Mouse (Mus musculus) limb, embryonic 10.5 days (tissue): ENCODE results near the gene Obsl1. TPM values are rescaled to one million over a fixed set of nuclear protein-coding genes. Genes with fewer than 3 reads are reported as not detected.

Experiments
- DNase-seq: peaks from one replicate; pipeline ENCODE4 v3.0.0-alpha.2; 2017; ENCODE audit warnings: low spot score
- H3K27ac ChIP-seq: fragments of 300-500 bp; sonication (generic); 2 replicates; pipeline ENCODE4 v1.5.1; 2016; ENCODE audit warnings: mild to moderate bottlenecking
- H3K27me3 ChIP-seq: fragments of 300-500 bp; sonication (generic); 2 replicates; pipeline ENCODE4 v1.6.1; 2016; ENCODE audit warnings: low read depth, mild to moderate bottlenecking; ENCODE audit not compliant: poor library complexity, severe bottlenecking
- H3K36me3 ChIP-seq: fragments of 300-500 bp; sonication (generic); 2 replicates; pipeline ENCODE4 v1.6.1; 2016; ENCODE audit warnings: mild to moderate bottlenecking, moderate library complexity
- H3K4me1 ChIP-seq: fragments of 300-500 bp; sonication (generic); 2 replicates; pipeline ENCODE4 v1.6.1; 2016
- H3K4me3 ChIP-seq: fragments of 300-500 bp; sonication (generic); 2 replicates; pipeline ENCODE4 v1.5.1; 2016; ENCODE audit warnings: mild to moderate bottlenecking, moderate library complexity
- H3K9me3 ChIP-seq: fragments of 300-500 bp; sonication (generic); replicated peaks from 2 replicates; pipeline ENCODE4 v1.6.1; 2016; ENCODE audit warnings: mild to moderate bottlenecking
- WGBS: fragments of 180-500 bp; shearing (Covaris S2); methylation state at CpG from one replicate; pipeline ENCODE4 v1.1.7; 2016; 5-methylcytosine and 5-hydroxymethylcytosine counted together
- polyA plus RNA-seq: library from polyadenylated mRNA; unstranded; fragments of >200 nt; fragmentation: Nextera tagmentation; extraction: Ambion mirVana; gene quantifications from 2 replicates; pipeline ENCODE4 v1.2.1, GENCODE M21; 2016

The Obsl1 gene
- polyA plus RNA-seq, 1 experiment from 2014 or later: 75.5 TPM

- WGBS: 13% methylated on average over 35 of the region's 35 CpGs
- DNase-seq: peak; percentile 93
- peaks cover 69% of the 10 kb centered on the region for H3K27me3 ChIP-seq
Measured at GRCm38 (mm10) chr1:75477264-75477965, 28.8 kb downstream of the Obsl1 start.

DNA sequence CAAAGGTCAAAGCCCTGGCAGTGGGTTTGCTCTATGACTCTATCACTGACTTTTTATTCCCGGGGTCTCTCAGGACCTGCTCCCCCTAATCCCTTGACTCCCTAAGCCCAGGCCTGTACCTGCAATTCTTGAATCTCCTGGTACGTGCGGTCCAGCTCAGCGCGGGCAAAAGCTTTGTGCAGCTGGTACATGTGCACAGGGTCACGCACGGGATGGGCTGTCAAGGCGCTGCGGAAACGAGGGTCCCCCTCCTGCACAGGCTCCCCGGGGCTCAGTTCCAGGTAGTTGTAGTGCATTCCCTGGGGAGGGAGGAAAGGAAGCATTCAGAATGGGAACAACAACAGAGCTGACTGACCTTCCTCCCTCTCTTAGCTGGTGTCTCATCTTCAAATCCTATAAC lies 29.8 kb downstream of the Obsl1 start:
- H3K4me1 ChIP-seq: peaks cover 36% of the 10 kb centered on the region
- H3K9me3 ChIP-seq: no peaks in the 10 kb centered on the region
- no peak overlapping the region for H3K4me3 ChIP-seq
- no peak overlapping the region for H3K27ac ChIP-seq
- 96% methylated on average over 11 of the region's 11 CpGs for WGBS
- H3K27me3 ChIP-seq: peaks cover 65% of the 10 kb centered on the region
- DNase-seq: no peak
- H3K36me3 ChIP-seq: peaks cover 55% of the 10 kb centered on the region

More at GRCm38 (mm10) chr1:75477264-75477965, 28.8 kb downstream of the Obsl1 start:
- Histone ChIP-seq H3K27ac (no peak overlapping the region), H3K4me1 (peaks cover 38% of the 10 kb centered on the region), H3K4me3 (peak overlapping the region; percentile 88), H3K36me3 (peaks cover 48% of the 10 kb centered on the region), H3K9me3 (no peaks in the 10 kb centered on the region)

DNA sequence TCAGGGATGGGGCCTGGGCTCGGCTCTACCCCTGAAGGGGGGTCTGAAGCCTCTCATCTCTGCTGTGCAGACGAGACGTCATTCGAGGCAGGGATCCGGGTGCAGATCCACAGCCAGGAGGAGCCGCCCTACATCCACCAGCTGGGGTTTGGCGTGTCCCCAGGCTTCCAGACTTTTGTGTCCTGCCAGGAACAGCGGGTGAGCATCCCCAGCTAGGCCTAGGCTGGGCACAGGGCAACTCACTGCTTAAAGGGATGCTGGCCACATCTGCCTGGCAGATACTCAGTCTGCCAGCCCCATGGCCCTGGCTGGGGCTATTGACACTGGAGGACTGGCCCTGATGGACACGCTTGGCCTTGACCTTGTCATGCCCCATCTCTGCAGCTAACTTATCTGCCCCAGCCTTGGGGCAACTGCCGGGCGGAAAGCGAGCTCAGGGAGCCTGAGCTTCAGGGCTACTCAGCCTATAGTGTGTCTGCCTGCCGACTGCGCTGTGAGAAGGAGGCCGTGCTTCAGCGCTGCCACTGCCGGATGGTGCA lies 36.9 kb downstream of the Obsl1 start:
- no peaks in the 10 kb centered on the region for H3K9me3 ChIP-seq
- no peak for DNase-seq
- no peak overlapping the region for H3K27ac ChIP-seq
- H3K36me3 ChIP-seq: peaks cover 26% of the 10 kb centered on the region
- peaks cover 77% of the 10 kb centered on the region for H3K27me3 ChIP-seq
- 82% methylated on average over 17 of the region's 17 CpGs for WGBS
- no peak overlapping the region for H3K4me3 ChIP-seq
- H3K4me1 ChIP-seq: peaks cover 22% of the 10 kb centered on the region

DNA sequence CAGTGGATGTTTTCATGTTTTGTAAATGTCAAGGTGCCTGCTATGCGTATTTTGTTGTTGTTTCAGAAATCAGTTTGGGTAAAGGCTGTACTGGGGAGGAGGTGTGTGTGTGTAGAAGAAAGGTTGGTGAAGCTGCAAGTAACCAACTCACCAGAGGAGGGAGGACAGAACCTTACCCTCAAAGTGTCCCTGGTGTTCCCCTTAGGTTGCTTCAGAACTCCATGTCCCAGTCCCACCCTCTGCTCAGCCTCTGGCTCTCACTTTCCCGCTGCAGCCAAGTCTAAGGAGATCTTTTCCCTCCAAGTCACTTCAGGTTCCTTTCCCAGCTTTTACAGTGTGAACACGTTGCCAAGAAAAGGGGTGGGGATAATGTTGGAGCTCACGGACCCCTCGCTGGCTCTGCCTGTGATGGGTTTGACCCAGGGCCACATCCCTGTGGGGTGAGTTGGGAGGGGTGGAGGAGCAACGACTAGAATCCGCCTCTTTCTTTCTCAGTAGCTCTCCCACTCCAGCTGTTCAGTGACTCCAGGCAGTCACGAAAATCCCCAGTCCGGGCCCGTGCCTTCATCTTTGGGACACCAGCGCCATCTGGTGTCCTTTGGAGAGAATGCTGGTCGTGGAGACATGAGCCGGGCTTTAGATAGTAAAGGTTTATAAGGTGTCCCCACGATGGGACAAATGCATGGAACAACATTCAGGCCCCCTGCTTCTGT lies 38.9 kb downstream of the Obsl1 start:
- Histone ChIP-seq H3K27me3 (peaks cover 74% of the 10 kb centered on the region), H3K4me3 (no peak overlapping the region), H3K9me3 (no peaks in the 10 kb centered on the region), H3K36me3 (peaks cover 6% of the 10 kb centered on the region), H3K27ac (peak overlapping the region; percentile 67), H3K4me1 (peaks cover 36% of the 10 kb centered on the region)
- 8% methylated on average over 14 of the region's 14 CpGs for WGBS
- DNase-seq: peak; percentile 90

DNA sequence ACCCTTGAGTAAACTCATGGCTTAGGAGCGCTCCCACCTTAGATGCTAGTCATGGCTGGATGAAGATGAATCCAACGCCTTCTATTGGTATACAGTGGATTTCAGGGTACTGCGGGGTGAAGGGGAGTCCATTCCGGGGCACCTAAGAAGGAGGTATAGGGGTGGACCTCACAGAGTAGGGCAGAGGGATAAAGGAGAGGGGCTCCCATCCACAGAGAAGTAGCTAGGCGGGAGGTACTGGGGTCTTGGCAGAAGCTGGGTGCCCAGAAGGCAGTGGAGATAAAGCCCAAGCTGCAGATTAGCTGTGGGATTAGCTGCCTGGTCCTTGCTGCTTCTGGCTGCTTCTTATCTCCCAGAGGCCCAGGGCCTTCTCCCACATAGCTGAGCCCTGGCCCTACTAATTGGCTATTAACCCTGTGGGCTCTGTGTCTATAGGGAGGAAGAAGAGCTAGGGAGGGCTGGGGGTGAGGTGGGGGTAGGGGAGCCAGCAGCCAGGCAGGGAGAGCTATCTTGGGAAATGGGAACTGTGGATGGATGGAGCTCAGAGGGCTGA lies 42.5 kb downstream of the Obsl1 start:
- peaks cover 43% of the 10 kb centered on the region for H3K4me1 ChIP-seq
- WGBS: 77% methylated on average over 5 of the region's 5 CpGs
- H3K27ac ChIP-seq: no peak overlapping the region; the same call in 1 of the 2 replicates
- peaks cover 85% of the 10 kb centered on the region for H3K27me3 ChIP-seq
- no peaks in the 10 kb centered on the region for H3K36me3 ChIP-seq
- DNase-seq: no peak
- no peak overlapping the region for H3K4me3 ChIP-seq
- H3K9me3 ChIP-seq: no peaks in the 10 kb centered on the region

DNA sequence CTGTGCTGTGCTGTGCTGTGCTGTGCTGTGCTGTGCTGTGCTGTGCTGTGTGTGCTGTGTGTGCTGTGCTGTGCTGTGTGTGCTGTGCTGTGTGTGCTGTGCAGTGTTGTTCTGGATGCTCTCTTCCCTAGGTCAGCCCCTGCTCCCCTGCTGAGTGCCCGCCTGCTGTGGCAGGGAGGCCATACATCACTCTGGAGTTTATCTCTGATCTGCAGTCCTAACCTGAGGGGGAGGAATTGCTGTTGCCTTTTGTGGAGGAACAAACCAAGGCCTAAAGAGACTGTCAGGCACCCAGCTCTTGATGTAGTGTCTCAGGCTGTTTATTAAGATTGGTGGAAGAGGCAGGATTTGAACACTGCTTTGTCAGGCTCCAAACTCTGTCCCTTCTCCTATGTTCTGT lies 43.6 kb downstream of the Obsl1 start:
- Histone ChIP-seq H3K27ac (no peak overlapping the region), H3K36me3 (no peaks in the 10 kb centered on the region), H3K9me3 (no peaks in the 10 kb centered on the region), H3K4me3 (no peak overlapping the region), H3K27me3 (peaks cover 86% of the 10 kb centered on the region), H3K4me1 (peaks cover 51% of the 10 kb centered on the region)
- WGBS: 9% methylated on average over 1 of the region's 1 CpGs
- no peak for DNase-seq

DNA sequence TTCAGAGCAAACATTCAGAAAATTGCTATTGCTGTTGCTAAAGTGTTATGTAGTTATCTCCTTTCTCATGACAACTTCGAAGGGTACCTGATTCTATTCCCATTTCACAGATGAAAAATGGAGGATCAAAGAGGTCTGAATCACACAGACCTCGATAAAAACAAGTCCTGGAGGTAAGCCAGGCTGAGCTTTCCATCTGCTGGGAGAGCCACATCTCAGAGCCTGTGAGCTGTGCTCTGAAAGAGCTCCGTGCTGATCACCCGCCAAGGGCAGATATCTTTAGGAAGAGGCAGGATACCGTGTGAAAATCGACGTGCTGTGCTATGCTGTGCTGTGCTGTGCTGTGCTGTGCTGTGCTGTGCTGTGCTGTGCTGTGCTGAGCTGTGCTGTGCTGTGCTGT lies 46.0 kb downstream of the Obsl1 start:
- H3K9me3 ChIP-seq: no peaks in the 10 kb centered on the region
- no peak for DNase-seq
- H3K4me3 ChIP-seq: no peak overlapping the region
- 87% methylated on average over 7 of the region's 7 CpGs for WGBS
- H3K36me3 ChIP-seq: no peaks in the 10 kb centered on the region
- peaks cover 90% of the 10 kb centered on the region for H3K27me3 ChIP-seq
- no peak overlapping the region for H3K27ac ChIP-seq
- H3K4me1 ChIP-seq: peaks cover 68% of the 10 kb centered on the region

- DNase-seq: no peak
- Histone ChIP-seq H3K36me3 (no peaks in the 10 kb centered on the region), H3K4me3 (peak overlapping the region; percentile 45), H3K9me3 (no peaks in the 10 kb centered on the region), H3K27me3 (peaks cover 89% of the 10 kb centered on the region), H3K4me1 (peaks cover 67% of the 10 kb centered on the region), H3K27ac (peak overlapping the region; percentile 62)
- WGBS: 12% methylated on average over 23 of the region's 23 CpGs
Measured at GRCm38 (mm10) chr1:75458789-75459684, 47.2 kb downstream of the Obsl1 start.

GRCm38 (mm10) chr1:75458025-75458788 lies 48.0 kb downstream of the Obsl1 start:
- peaks cover 68% of the 10 kb centered on the region for H3K4me1 ChIP-seq
- H3K27ac ChIP-seq: peak overlapping the region; percentile 62
- peak; percentile 62 for DNase-seq
- H3K9me3 ChIP-seq: no peaks in the 10 kb centered on the region
- H3K36me3 ChIP-seq: no peaks in the 10 kb centered on the region
- WGBS: under 1% methylated on average over 42 of the region's 42 CpGs
- H3K27me3 ChIP-seq: peaks cover 91% of the 10 kb centered on the region
- peak overlapping the region; percentile 45 for H3K4me3 ChIP-seq

DNA sequence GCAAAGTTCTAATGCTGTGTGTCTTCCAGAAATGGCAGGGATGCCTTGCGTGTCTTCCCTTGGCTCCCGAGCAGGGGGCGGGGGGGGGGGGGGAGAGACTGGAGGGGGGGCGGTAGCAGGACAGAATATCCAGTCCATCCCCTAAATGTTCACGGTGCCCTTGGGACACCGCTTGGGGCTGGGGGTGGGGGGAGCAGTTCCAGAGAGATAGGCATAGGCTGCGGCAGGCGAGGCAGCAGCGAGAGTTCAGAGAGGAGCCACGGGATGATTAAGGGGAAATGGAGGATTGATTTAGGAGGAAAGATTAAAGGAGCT lies 48.6 kb downstream of the Obsl1 start:
- peaks cover 73% of the 10 kb centered on the region for H3K4me1 ChIP-seq
- no peaks in the 10 kb centered on the region for H3K36me3 ChIP-seq
- no peaks in the 10 kb centered on the region for H3K9me3 ChIP-seq
- no peak for DNase-seq
- H3K4me3 ChIP-seq: peak overlapping the region; percentile 45
- WGBS: under 1% methylated on average over 9 of the region's 10 CpGs
- H3K27ac ChIP-seq: peak overlapping the region; percentile 62; the same call in 1 of the 2 replicates
- H3K27me3 ChIP-seq: peaks cover 95% of the 10 kb centered on the region

DNA sequence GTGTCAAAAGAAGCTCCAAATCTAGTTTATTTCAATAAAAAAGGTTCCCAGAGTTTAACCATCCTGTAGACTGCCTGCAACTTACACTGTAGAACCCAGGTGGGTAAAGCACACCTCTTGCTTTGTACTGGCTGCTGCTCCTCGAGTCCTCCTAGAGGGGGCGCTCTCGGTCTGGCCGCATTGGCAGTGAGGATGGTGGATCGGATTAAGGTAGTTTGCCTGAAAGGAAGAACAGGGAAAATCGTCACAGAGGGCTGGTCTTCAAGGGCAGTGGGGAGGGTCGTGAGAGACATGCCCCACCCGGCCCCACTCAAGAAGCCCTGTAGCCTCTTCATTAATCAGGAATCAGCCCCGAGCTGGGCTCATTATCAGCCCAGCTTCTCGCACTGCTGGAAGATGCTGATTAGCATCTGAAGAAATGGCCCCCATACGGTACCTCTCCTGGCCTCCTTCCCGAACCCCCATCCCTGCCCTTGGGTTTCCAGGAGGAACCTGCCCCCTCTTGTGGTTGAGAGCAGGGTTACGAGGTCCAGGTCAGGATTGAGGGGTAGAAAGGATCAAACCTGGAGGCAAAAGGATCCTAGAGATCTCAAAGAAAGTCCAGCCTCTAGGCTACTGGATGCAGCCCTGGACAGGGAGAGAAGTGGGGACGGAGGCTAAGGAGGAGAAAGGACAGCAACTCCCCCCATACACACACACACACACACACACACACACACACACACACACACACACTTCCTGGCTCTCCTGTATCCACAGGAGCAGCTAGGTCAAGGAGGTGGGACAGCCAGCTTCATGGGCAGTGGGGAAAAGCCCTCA lies 49.3 kb downstream of the Obsl1 start:
- Histone ChIP-seq H3K4me3 (peak overlapping the region; percentile 45; the same call in 1 of the 2 replicates), H3K27ac (peak overlapping the region; percentile 46)

More for the DNA sequence above, 49.3 kb downstream of the Obsl1 start:
- 3% methylated on average over 14 of the region's 14 CpGs for WGBS
- H3K36me3 ChIP-seq: no peaks in the 10 kb centered on the region
- peak; percentile 60 for DNase-seq
- H3K9me3 ChIP-seq: no peaks in the 10 kb centered on the region
- H3K27me3 ChIP-seq: peaks cover 95% of the 10 kb centered on the region
- H3K4me1 ChIP-seq: peaks cover 75% of the 10 kb centered on the region
